Mouse (Mus musculus) neural tube, embryonic 14.5 days (tissue): Measurements from ENCODE around the gene Kctd17. TPM values are rescaled to one million over a fixed set of nuclear protein-coding genes. Genes with fewer than 3 reads are reported as not detected.

Experiments used
- ATAC-seq: fragments of 200-750 bp; cut with Nextera tagmentation; 2 replicates; pipeline ENCODE4 v1.8.0; 2017; ENCODE audit warnings: low read depth, mild to moderate bottlenecking, moderate TSS enrichment, moderate library complexity
- H3K27ac ChIP-seq: fragments of 300-500 bp; sonication (generic); 2 replicates; pipeline ENCODE4 v1.5.1; 2014; ENCODE audit warnings: low read depth, mild to moderate bottlenecking, control low read depth, low read length, moderate library complexity, mixed read lengths
- H3K27me3 ChIP-seq: fragments of 300-500 bp; sonication (generic); 2 replicates; pipeline ENCODE4 v1.6.1; 2014; ENCODE audit warnings: low read length; ENCODE audit not compliant: control insufficient read depth, insufficient read depth
- H3K36me3 ChIP-seq: fragments of 300-500 bp; sonication (generic); 2 replicates; pipeline ENCODE4 v1.6.1; 2014; ENCODE audit warnings: low read length, mixed read lengths; ENCODE audit not compliant: control insufficient read depth, insufficient read depth
- H3K4me1 ChIP-seq: fragments of 300-500 bp; sonication (generic); 2 replicates; pipeline ENCODE4 v1.6.1; 2014; ENCODE audit warnings: low read length; ENCODE audit not compliant: control insufficient read depth, insufficient read depth
- H3K4me2 ChIP-seq: fragments of 300-500 bp; sonication (generic); 2 replicates; pipeline ENCODE4 v1.6.1; 2014; ENCODE audit warnings: mild to moderate bottlenecking, low read depth, low read length, control low read depth
- H3K4me3 ChIP-seq: fragments of 300-500 bp; sonication (generic); 2 replicates; pipeline ENCODE4 v1.5.1; 2014; ENCODE audit warnings: low read depth, low read length, control low read depth, mixed read lengths
- H3K9ac ChIP-seq: fragments of 300-500 bp; sonication (generic); replicated peaks from 2 replicates; pipeline ENCODE4 v1.6.1; 2014; ENCODE audit warnings: low read depth, mild to moderate bottlenecking, control low read depth, low read length, mixed read lengths
- H3K9me3 ChIP-seq: fragments of 300-500 bp; sonication (generic); 2 replicates; pipeline ENCODE4 v1.6.1; 2016; ENCODE audit warnings: low read length; ENCODE audit not compliant: control insufficient read depth
- WGBS: fragments of 180-500 bp; shearing (Covaris S2); extraction: QIAGEN DNeasy Blood & Tissue Kit; methylation state at CpG from one replicate; pipeline ENCODE4 v1.1.7; 2014; 5-methylcytosine and 5-hydroxymethylcytosine counted together
- polyA plus RNA-seq: library from polyadenylated mRNA; unstranded; fragments of >200 nt; fragmentation: Nextera tagmentation; extraction: Ambion mirVana; gene quantifications from 2 replicates; pipeline ENCODE4 v1.2.1, GENCODE M21; 2014

The Kctd17 gene
- polyA plus RNA-seq, 1 experiment from 2014 or later, result 157 TPM

GRCm38 (mm10) chr15:78450419-78450768, 22.0 kb downstream of the Kctd17 start:
- no peak overlapping the region for H3K4me2 ChIP-seq
- H3K27ac ChIP-seq, result no peak overlapping the region
- no peaks in the 10 kb centered on the region for H3K36me3 ChIP-seq
- WGBS, result 80% methylated on average over 6 of the region's 6 CpGs
- H3K4me3 ChIP-seq, result no peak overlapping the region
- H3K27me3 ChIP-seq, result no peaks in the 10 kb centered on the region
- ATAC-seq, result no peak
- H3K9ac ChIP-seq, result no peak overlapping the region
- 0 out of 2 replicates have a peak, but pooled peaks cover 2% of the 10 kb centered on the region for H3K4me1 ChIP-seq
- no peaks in the 10 kb centered on the region for H3K9me3 ChIP-seq

- no peak for ATAC-seq
- H3K4me3 ChIP-seq, result no peak overlapping the region
- H3K36me3 ChIP-seq, result no peaks in the 10 kb centered on the region
- H3K27me3 ChIP-seq, result no peaks in the 10 kb centered on the region
- H3K4me2 ChIP-seq, result no peak overlapping the region
- 0 out of 2 replicates have a peak, but pooled peaks cover 2% of the 10 kb centered on the region for H3K4me1 ChIP-seq
- 77% methylated on average over 2 of the region's 2 CpGs for WGBS
- H3K27ac ChIP-seq, result no peak overlapping the region
- H3K9me3 ChIP-seq, result no peaks in the 10 kb centered on the region
- H3K9ac ChIP-seq, result no peak overlapping the region
Measured at GRCm38 (mm10) chr15:78451201-78451600, 22.8 kb downstream of the Kctd17 start.

GRCm38 (mm10) chr15:78452929-78453328, 24.6 kb downstream of the Kctd17 start:
- Histone ChIP-seq H3K4me3 (no peak overlapping the region), H3K4me2 (no peak overlapping the region), H3K9ac (no peak overlapping the region), H3K9me3 (no peaks in the 10 kb centered on the region), H3K36me3 (no peaks in the 10 kb centered on the region), H3K27me3 (no peaks in the 10 kb centered on the region), H3K4me1 (0 out of 2 replicates have a peak, but pooled peaks cover 2% of the 10 kb centered on the region), H3K27ac (no peak overlapping the region)
- 74% methylated on average over 3 of the region's 3 CpGs for WGBS
- ATAC-seq, result no peak

GRCm38 (mm10) chr15:78455168-78455567, 26.8 kb downstream of the Kctd17 start:
- no peak for ATAC-seq
- Histone ChIP-seq H3K9ac (no peak overlapping the region), H3K27ac (no peak overlapping the region), H3K4me3 (no peak overlapping the region), H3K36me3 (no peaks in the 10 kb centered on the region), H3K4me2 (no peak overlapping the region), H3K27me3 (no peaks in the 10 kb centered on the region), H3K9me3 (no peaks in the 10 kb centered on the region), H3K4me1 (no peaks in the 10 kb centered on the region)
- 87% methylated on average over 4 of the region's 4 CpGs for WGBS

- no peaks in the 10 kb centered on the region for H3K27me3 ChIP-seq
- H3K9ac ChIP-seq, result no peak overlapping the region
- H3K4me1 ChIP-seq, result no peaks in the 10 kb centered on the region
- H3K4me3 ChIP-seq, result no peak overlapping the region
- H3K9me3 ChIP-seq, result no peaks in the 10 kb centered on the region
- no peaks in the 10 kb centered on the region for H3K36me3 ChIP-seq
- H3K4me2 ChIP-seq, result no peak overlapping the region
- 55% methylated on average over 7 of the region's 7 CpGs for WGBS
- no peak for ATAC-seq
- H3K27ac ChIP-seq, result no peak overlapping the region
Measured at GRCm38 (mm10) chr15:78456051-78456450, 27.7 kb downstream of the Kctd17 start.

- 79% methylated on average over 10 of the region's 10 CpGs for WGBS
- no peak for ATAC-seq
Measured at GRCm38 (mm10) chr15:78457193-78457592, 28.8 kb downstream of the Kctd17 start.

GRCm38 (mm10) chr15:78462981-78463380, 34.6 kb downstream of the Kctd17 start:
- Histone ChIP-seq H3K9ac (no peak overlapping the region), H3K9me3 (no peaks in the 10 kb centered on the region), H3K36me3 (no peaks in the 10 kb centered on the region), H3K27me3 (no peaks in the 10 kb centered on the region), H3K4me2 (no peak overlapping the region), H3K27ac (no peak overlapping the region), H3K4me3 (no peak overlapping the region), H3K4me1 (no peaks in the 10 kb centered on the region)
- WGBS, result 78% methylated on average over 2 of the region's 2 CpGs
- no peak for ATAC-seq

More at GRCm38 (mm10) chr15:78457193-78457592, 28.8 kb downstream of the Kctd17 start:
- Histone ChIP-seq H3K36me3 (no peaks in the 10 kb centered on the region), H3K27ac (no peak overlapping the region), H3K4me2 (no peak overlapping the region), H3K4me3 (no peak overlapping the region), H3K27me3 (no peaks in the 10 kb centered on the region), H3K4me1 (no peaks in the 10 kb centered on the region), H3K9ac (no peak overlapping the region), H3K9me3 (no peaks in the 10 kb centered on the region)

- H3K27me3 ChIP-seq, result no peaks in the 10 kb centered on the region
- H3K4me1 ChIP-seq, result no peaks in the 10 kb centered on the region
- H3K9me3 ChIP-seq, result no peaks in the 10 kb centered on the region
- 35% methylated on average over 6 of the region's 6 CpGs for WGBS
- H3K27ac ChIP-seq, result no peak overlapping the region
- no peak overlapping the region for H3K4me3 ChIP-seq
- no peaks in the 10 kb centered on the region for H3K36me3 ChIP-seq
- H3K4me2 ChIP-seq, result no peak overlapping the region
- no peak overlapping the region for H3K9ac ChIP-seq
- ATAC-seq, result no peak
Measured at GRCm38 (mm10) chr15:78466809-78467208, 38.4 kb downstream of the Kctd17 start.

- no peaks in the 10 kb centered on the region for H3K27me3 ChIP-seq
- H3K4me1 ChIP-seq, result no peaks in the 10 kb centered on the region
- WGBS, result 91% methylated on average over 7 of the region's 7 CpGs
- no peak overlapping the region for H3K4me2 ChIP-seq
- no peak overlapping the region for H3K4me3 ChIP-seq
- H3K36me3 ChIP-seq, result no peaks in the 10 kb centered on the region
- no peak overlapping the region for H3K27ac ChIP-seq
- no peaks in the 10 kb centered on the region for H3K9me3 ChIP-seq
- no peak overlapping the region for H3K9ac ChIP-seq
- no peak for ATAC-seq
Measured at GRCm38 (mm10) chr15:78467570-78467969, 39.2 kb downstream of the Kctd17 start.
